Mouse (Mus musculus) thymus, adult 18-20 months (tissue): ENCODE measurements at regions not wholly inside any gene's neighbourhood (a gene's known extent, or its start where the extent isn't known, plus 50 kb on each side); places are given as distances from the start of the nearest gene placed in this dataset.

ENCODE experiments used
- DNase-seq, 2 experiments: peaks; one replicate each; pipeline ENCODE4 v3.0.0; 2022; ENCODE audit warnings: mixed read lengths in 2 of 2

DNA sequence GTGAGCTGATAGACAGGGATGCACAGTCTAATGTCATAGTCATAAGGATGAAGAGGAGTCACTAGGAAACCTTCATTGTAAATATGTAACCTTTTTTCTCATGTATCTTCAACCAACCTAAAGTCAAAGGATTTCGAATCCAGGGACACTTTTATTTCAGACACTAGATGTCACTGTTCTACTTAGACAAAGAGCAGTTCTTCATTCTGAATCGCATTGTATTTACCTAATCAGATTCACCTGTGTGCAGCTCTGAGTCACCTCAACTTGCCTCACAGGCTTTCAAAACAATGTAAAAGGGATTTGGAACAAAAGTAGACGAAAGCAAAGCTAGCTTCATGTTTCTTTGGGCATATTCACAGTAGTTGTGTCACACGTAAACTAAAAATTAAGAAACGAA lies 57.3 kb upstream of the Erbb4 start:
- DNase-seq: no peak
